Mouse (Mus musculus) forebrain, embryonic 12.5 days (tissue): ENCODE results near the gene Pop7. TPM values are rescaled to one million over a fixed set of nuclear protein-coding genes. Genes with fewer than 3 reads are reported as not detected.

Experiments used
- ATAC-seq: fragments of 200-750 bp; cut with Nextera tagmentation; 2 replicates; pipeline ENCODE4 v1.8.0; 2017; ENCODE audit warnings: moderate TSS enrichment; ENCODE audit not compliant: low FRiP score
- H3K27ac ChIP-seq: fragments of 300-500 bp; sonication (generic); 2 replicates; pipeline ENCODE4 v1.5.1; 2016; ENCODE audit warnings: mild to moderate bottlenecking
- H3K27me3 ChIP-seq: fragments of 300-500 bp; sonication (generic); 2 replicates; pipeline ENCODE4 v1.6.1; 2016; ENCODE audit warnings: mild to moderate bottlenecking
- H3K36me3 ChIP-seq: fragments of 300-500 bp; sonication (generic); replicated peaks from 2 replicates; pipeline ENCODE4 v1.6.1; 2016; ENCODE audit warnings: mild to moderate bottlenecking
- H3K4me1 ChIP-seq: fragments of 300-500 bp; sonication (generic); 2 replicates; pipeline ENCODE4 v1.6.1; 2016
- H3K4me2 ChIP-seq: fragments of 300-500 bp; sonication (generic); 2 replicates; pipeline ENCODE4 v1.6.1; 2016; ENCODE audit warnings: mild to moderate bottlenecking, moderate library complexity
- H3K4me3 ChIP-seq: fragments of 300-500 bp; sonication (generic); replicated peaks from 2 replicates; pipeline ENCODE4 v1.5.1; 2016; ENCODE audit warnings: mild to moderate bottlenecking
- H3K9ac ChIP-seq: fragments of 300-500 bp; sonication (generic); 2 replicates; pipeline ENCODE4 v1.6.1; 2016; ENCODE audit warnings: mild to moderate bottlenecking
- H3K9me3 ChIP-seq: fragments of 300-500 bp; sonication (generic); 2 replicates; pipeline ENCODE4 v1.6.1; 2016
- WGBS: fragments of 180-500 bp; shearing (Covaris S2); methylation state at CpG from one replicate; pipeline ENCODE4 v1.1.7; 2016; 5-methylcytosine and 5-hydroxymethylcytosine counted together
- polyA plus RNA-seq: library from polyadenylated mRNA; unstranded; fragments of >200 nt; fragmentation: Nextera tagmentation; extraction: Ambion mirVana; gene quantifications from 2 replicates; pipeline ENCODE4 v1.2.1, GENCODE M21; 2016

Gene Pop7
- 61.6 and 62.1 TPM in 2 replicates for polyA plus RNA-seq

GRCm38 (mm10) chr5:137501709-137502666 lies at the start of gene Pop7:
Gene Pop7 (minus strand): TSS chr5:137502518.
- WGBS: 3% methylated on average over 64 of the region's 64 CpGs
- Histone ChIP-seq H3K9me3 (no peaks in the 10 kb centered on the region), H3K4me1 (peaks cover 20% of the 10 kb centered on the region), H3K27ac (peak within 1 kb of the TSS; percentile 96), H3K36me3 (no peaks in the 10 kb centered on the region), H3K4me2 (peak within 1 kb of the TSS; percentile 87), H3K27me3 (no peaks in the 10 kb centered on the region), H3K4me3 (peak within 1 kb of the TSS; percentile 59), H3K9ac (peak within 1 kb of the TSS; percentile 79)
- ATAC-seq: peak; percentile 96

- Histone ChIP-seq H3K9me3 (no peaks in the 10 kb centered on the region), H3K4me2 (no peak overlapping the region), H3K4me1 (peaks cover 14% of the 10 kb centered on the region), H3K36me3 (no peaks in the 10 kb centered on the region), H3K9ac (no peak overlapping the region), H3K27me3 (peaks cover 26% of the 10 kb centered on the region), H3K27ac (no peak overlapping the region), H3K4me3 (no peak overlapping the region)
- no peak for ATAC-seq
- WGBS: 68% methylated on average over 5 of the region's 5 CpGs
These were observed 48.8 kb upstream of the Pop7 start for GRCm38 (mm10) chr5:137551119-137551518.

- H3K4me1 ChIP-seq: peaks cover 13% of the 10 kb centered on the region
- H3K27me3 ChIP-seq: peaks cover 22% of the 10 kb centered on the region
- H3K4me2 ChIP-seq: no peak overlapping the region
- no peak overlapping the region for H3K4me3 ChIP-seq
- H3K9ac ChIP-seq: no peak overlapping the region
- WGBS: 90% methylated on average over 2 of the region's 2 CpGs
- no peak for ATAC-seq
- no peaks in the 10 kb centered on the region for H3K9me3 ChIP-seq
- H3K27ac ChIP-seq: no peak overlapping the region
- no peaks in the 10 kb centered on the region for H3K36me3 ChIP-seq
These were observed 47.5 kb upstream of the Pop7 start for GRCm38 (mm10) chr5:137549840-137550239.

- Histone ChIP-seq H3K36me3 (no peaks in the 10 kb centered on the region), H3K9me3 (no peaks in the 10 kb centered on the region), H3K4me2 (no peak overlapping the region), H3K4me1 (no peaks in the 10 kb centered on the region), H3K27me3 (0 out of 2 replicates have a peak, but pooled peaks cover 6% of the 10 kb centered on the region), H3K27ac (no peak overlapping the region), H3K9ac (no peak overlapping the region), H3K4me3 (no peak overlapping the region)
- ATAC-seq: no peak
- WGBS: 81% methylated on average over 4 of the region's 4 CpGs
These were observed 43.3 kb upstream of the Pop7 start for GRCm38 (mm10) chr5:137545596-137545995.

GRCm38 (mm10) chr5:137544926-137545325 lies 42.6 kb upstream of the Pop7 start:
- 0 out of 2 replicates have a peak, but pooled peaks cover 6% of the 10 kb centered on the region for H3K27me3 ChIP-seq
- WGBS: 68% methylated on average over 6 of the region's 6 CpGs
- ATAC-seq: no peak
- no peaks in the 10 kb centered on the region for H3K4me1 ChIP-seq
- no peak overlapping the region for H3K27ac ChIP-seq
- H3K9me3 ChIP-seq: no peaks in the 10 kb centered on the region
- no peak overlapping the region for H3K4me2 ChIP-seq
- H3K4me3 ChIP-seq: no peak overlapping the region
- no peaks in the 10 kb centered on the region for H3K36me3 ChIP-seq
- no peak overlapping the region for H3K9ac ChIP-seq

- H3K9me3 ChIP-seq: no peaks in the 10 kb centered on the region
- 0 out of 2 replicates have a peak, but pooled peaks cover 4% of the 10 kb centered on the region for H3K27me3 ChIP-seq
- peaks cover 7% of the 10 kb centered on the region; the same call in 1 of the 2 replicates for H3K4me1 ChIP-seq
- no peak overlapping the region for H3K9ac ChIP-seq
- no peak overlapping the region for H3K27ac ChIP-seq
- 78% methylated on average over 5 of the region's 5 CpGs for WGBS
- no peak for ATAC-seq
- no peak overlapping the region for H3K4me3 ChIP-seq
- H3K36me3 ChIP-seq: no peaks in the 10 kb centered on the region
- no peak overlapping the region for H3K4me2 ChIP-seq
These were observed 39.6 kb upstream of the Pop7 start for GRCm38 (mm10) chr5:137541768-137542540.

GRCm38 (mm10) chr5:137540991-137541390 lies 38.7 kb upstream of the Pop7 start:
- H3K27ac ChIP-seq: no peak overlapping the region
- peaks cover 4% of the 10 kb centered on the region; the same call in 1 of the 2 replicates for H3K27me3 ChIP-seq
- no peak overlapping the region for H3K4me2 ChIP-seq
- 83% methylated on average over 6 of the region's 6 CpGs for WGBS
- H3K4me3 ChIP-seq: no peak overlapping the region
- peaks cover 7% of the 10 kb centered on the region; the same call in 1 of the 2 replicates for H3K4me1 ChIP-seq
- no peak overlapping the region for H3K9ac ChIP-seq
- H3K36me3 ChIP-seq: no peaks in the 10 kb centered on the region
- no peaks in the 10 kb centered on the region for H3K9me3 ChIP-seq
- no peak for ATAC-seq

- Histone ChIP-seq H3K27ac (no peak overlapping the region), H3K4me1 (peaks cover 7% of the 10 kb centered on the region; the same call in 1 of the 2 replicates), H3K9me3 (no peaks in the 10 kb centered on the region), H3K4me2 (no peak overlapping the region), H3K4me3 (no peak overlapping the region), H3K27me3 (no peaks in the 10 kb centered on the region; the same call in 1 of the 2 replicates), H3K36me3 (no peaks in the 10 kb centered on the region), H3K9ac (no peak overlapping the region)
- 60% methylated on average over 7 of the region's 7 CpGs for WGBS
- no peak for ATAC-seq
These were observed 37.0 kb upstream of the Pop7 start for GRCm38 (mm10) chr5:137539291-137539801.

GRCm38 (mm10) chr5:137537461-137537860 lies 35.1 kb upstream of the Pop7 start:
- H3K9me3 ChIP-seq: no peaks in the 10 kb centered on the region
- H3K4me2 ChIP-seq: no peak overlapping the region
- no peak overlapping the region for H3K4me3 ChIP-seq
- H3K4me1 ChIP-seq: peaks cover 13% of the 10 kb centered on the region
- no peaks in the 10 kb centered on the region; the same call in 1 of the 2 replicates for H3K27me3 ChIP-seq
- H3K9ac ChIP-seq: no peak overlapping the region
- ATAC-seq: no peak
- H3K36me3 ChIP-seq: no peaks in the 10 kb centered on the region
- WGBS: 57% methylated on average over 4 of the region's 4 CpGs
- no peak overlapping the region for H3K27ac ChIP-seq

- 83% methylated on average over 9 of the region's 9 CpGs for whole genome bisulfite sequencing
- no peaks in the 10 kb centered on the region for H3K36me3 ChIP-seq
These were observed 33.0 kb upstream of the Pop7 start for GRCm38 (mm10) chr5:137535318-137535717.

GRCm38 (mm10) chr5:137534762-137535161 lies 32.4 kb upstream of the Pop7 start:
- no peak overlapping the region for H3K27ac ChIP-seq
- H3K4me2 ChIP-seq: no peak overlapping the region
- WGBS: 93% methylated on average over 3 of the region's 3 CpGs

More at GRCm38 (mm10) chr5:137535318-137535717, 33.0 kb upstream of the Pop7 start:
- no peak for ATAC-seq
- H3K9ac ChIP-seq: no peak overlapping the region
- H3K27me3 ChIP-seq: no peaks in the 10 kb centered on the region; the same call in 1 of the 2 replicates
- H3K9me3 ChIP-seq: no peaks in the 10 kb centered on the region
- H3K4me2 ChIP-seq: no peak overlapping the region
- peaks cover 18% of the 10 kb centered on the region for H3K4me1 ChIP-seq
- H3K27ac ChIP-seq: no peak overlapping the region
- no peak overlapping the region for H3K4me3 ChIP-seq

More at GRCm38 (mm10) chr5:137534762-137535161, 32.4 kb upstream of the Pop7 start:
- Histone ChIP-seq H3K9ac (no peak overlapping the region), H3K27me3 (no peaks in the 10 kb centered on the region; the same call in 1 of the 2 replicates), H3K36me3 (peaks cover 5% of the 10 kb centered on the region), H3K4me1 (peaks cover 24% of the 10 kb centered on the region), H3K4me3 (no peak overlapping the region), H3K9me3 (no peaks in the 10 kb centered on the region)
- ATAC-seq: no peak
